Mouse (Mus musculus): Measurements from ENCODE around the gene Rnf121.

DNA sequence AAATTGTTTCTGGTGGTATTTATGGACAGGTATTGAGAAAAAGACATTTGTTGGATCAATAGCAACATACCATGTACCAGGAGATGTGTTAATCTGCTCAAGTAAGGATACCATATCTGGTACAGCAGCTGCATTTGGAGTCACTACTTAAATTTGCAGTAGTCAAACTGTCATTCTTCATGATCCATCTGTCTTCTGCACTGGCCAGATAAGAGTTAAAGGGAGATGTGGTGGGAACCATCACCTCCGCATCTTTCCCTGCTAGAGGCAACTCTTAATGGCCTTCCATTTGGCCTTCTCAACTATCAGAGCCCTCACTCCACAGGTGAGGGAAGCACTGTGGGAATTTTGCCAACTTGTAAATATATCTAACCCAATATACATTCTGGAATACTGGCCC, 58.7 kb downstream of the Rnf121 start:
- TF ChIP-seq CTCF (IDR thresholded peaks at IDR 0.05; ENCODE audit: control insufficient read depth, insufficient read depth, insufficient read length), result no peak
- TF ChIP-seq MAX (IDR thresholded peaks at IDR 0.05), result no peak
